Mouse (Mus musculus) megakaryocyte-erythroid progenitor cell, adult 5-6 weeks (primary cell): ENCODE data around the gene Spata31d1b. TPM values are rescaled to one million over a fixed set of nuclear protein-coding genes. Genes with fewer than 3 reads are reported as not detected.
"Not testable (repeated sequence)": the region's sequence is repeated elsewhere in the genome, so short reads cannot be mapped to it uniquely, and the experiment has no call there.

Source experiments
- ATAC-seq: replicated peaks from 2 replicates; pipeline ENCODE4 v1.8.0; 2016; ENCODE audit warnings: mild to moderate bottlenecking, inconsistent platforms; ENCODE audit not compliant: severe bottlenecking, poor library complexity, low FRiP score, low TSS enrichment
- total RNA-seq, 2 experiments: library from RNA; stranded (forward) in 1 of 2; stranded (reverse) in 1 of 2; fragments of 200-1000, 215-1000 nt in 1 of 2; fragments of >200 nt in 1 of 2; fragmentation: Nextera tagmentation in 1 of 2; gene quantifications; 2 replicates each; pipeline ENCODE4 v1.2.3; 2014 to 2017

Spata31d1b gene
- total RNA-seq, 2 experiments from 2014 or later: not detected

- ATAC-seq: no peak
Observed at GRCm38 (mm10) chr13:59690576-59690975, 21.5 kb upstream of the Spata31d1b start.

DNA sequence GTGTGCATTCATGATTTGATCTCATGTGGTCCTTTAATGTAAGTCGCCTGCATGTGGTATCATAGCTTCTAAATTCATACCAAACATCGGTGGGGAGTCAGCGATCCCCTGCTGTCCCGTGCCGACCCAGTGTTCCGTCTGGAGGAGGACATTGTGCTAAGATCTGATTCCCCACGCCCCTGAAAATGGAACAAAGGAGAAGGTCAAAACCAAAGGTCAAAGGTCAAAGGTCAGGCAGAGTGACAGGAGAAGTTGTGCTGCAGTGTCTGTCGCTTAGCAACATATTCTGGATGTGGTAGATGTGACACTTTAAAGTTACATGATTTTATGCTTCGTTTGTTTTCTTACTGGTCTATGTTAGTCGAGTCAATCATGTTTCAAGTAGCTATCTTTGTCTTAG lies 20.6 kb upstream of the Spata31d1b start:
- ATAC-seq: no peak

- ATAC-seq: no peak
Observed at GRCm38 (mm10) chr13:59694008-59694407, 18.1 kb upstream of the Spata31d1b start, which contains the start of gene 4921517D22Rik. 4921517D22Rik (minus strand) TSS chr13:59694108.

DNA sequence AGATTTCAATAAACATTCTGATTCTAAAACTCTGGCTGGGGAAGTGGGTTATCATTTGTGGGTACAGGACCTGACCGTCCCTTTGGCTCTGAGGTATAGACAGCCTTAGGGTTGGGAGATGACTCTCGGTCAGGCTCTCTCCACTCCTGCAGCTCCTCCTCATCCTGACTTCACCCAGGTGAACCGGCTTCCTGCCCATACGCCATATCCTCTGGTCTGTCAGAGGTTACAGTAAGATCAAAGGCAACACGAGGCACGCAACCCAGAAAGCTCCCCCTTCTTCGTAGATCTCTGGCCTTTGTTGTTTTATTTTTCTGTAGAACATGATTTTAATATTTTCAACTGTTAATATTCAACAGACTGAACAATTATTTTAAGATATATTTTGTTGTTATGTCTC lies 16.3 kb upstream of the Spata31d1b start:
- ATAC-seq: no peak

DNA sequence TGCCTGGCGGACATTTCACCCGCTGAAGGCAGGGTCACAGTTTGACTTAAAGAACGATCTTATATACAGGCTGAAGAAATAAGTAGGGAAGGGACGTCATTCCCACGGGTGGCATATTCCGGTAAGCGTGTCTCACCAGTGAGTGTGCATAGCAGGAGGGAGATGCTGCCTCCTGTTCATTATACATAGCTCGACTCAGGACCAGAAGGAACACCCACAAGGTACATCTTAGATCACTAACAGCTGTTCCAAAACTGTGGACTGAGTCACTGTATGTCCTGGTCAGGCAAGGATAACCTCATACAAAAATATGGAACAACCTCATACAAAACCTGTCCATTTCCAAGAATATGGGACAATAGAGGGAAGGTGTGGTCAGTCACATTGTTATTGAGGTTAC lies 13.0 kb upstream of the Spata31d1b start:
- no peak for ATAC-seq

- ATAC-seq: not testable (repeated sequence)
Observed at GRCm38 (mm10) chr13:59700137-59700536, 11.9 kb upstream of the Spata31d1b start.

DNA sequence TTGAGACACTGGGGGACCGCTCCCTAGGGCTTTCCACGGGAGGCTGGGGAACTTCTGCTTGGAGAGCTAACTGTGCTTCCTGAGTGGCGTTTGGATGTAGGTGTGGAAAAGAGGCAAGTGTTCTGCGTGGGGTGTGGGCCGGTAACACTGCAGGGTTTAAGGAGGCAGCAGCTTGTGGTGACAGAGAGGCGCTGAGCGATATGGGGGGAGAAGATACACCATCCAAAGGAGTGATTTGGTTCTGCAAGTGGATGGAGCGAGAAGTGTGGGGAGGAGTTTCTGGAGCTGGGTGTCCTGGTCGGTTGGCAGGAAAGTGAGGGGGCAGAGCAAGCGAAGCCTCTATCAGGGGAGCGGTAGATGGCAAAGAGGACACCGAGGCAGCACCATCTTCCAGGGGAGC lies 8.6 kb upstream of the Spata31d1b start:
- ATAC-seq: no peak

GRCm38 (mm10) chr13:59704562-59704961 lies 7.5 kb upstream of the Spata31d1b start:
- no peak for ATAC-seq

- ATAC-seq: no peak
Observed at GRCm38 (mm10) chr13:59710230-59710629, 1.9 kb upstream of the Spata31d1b start, which contains the start of gene Spata31d1a. Spata31d1a (minus strand) TSS chr13:59710330.

- no peak for ATAC-seq
Observed at GRCm38 (mm10) chr13:59713710-59714109, 1.6 kb downstream of the Spata31d1b start.

GRCm38 (mm10) chr13:59718857-59719440 lies 6.9 kb downstream of the Spata31d1b start:
- ATAC-seq: peak; percentile 40; the same call in 1 of the 2 replicates

DNA sequence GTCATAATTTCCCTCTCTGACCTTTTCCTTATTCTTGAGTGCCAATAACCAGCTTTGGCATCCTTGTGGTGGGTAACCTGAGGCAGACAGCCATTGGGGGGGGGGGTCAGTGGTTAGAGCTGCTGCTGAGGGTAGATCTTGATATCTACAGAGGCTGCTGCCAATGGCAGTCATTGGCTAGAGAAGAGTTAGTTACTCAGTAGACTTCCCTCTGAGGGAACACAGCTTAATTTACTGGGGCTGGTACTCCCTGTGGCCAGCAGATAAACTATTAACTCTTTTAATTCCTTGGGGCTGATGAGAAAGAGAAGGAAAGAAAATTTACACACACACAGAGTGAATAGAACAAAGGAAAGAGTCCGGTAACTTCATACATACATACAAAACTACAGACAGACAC lies 7.4 kb downstream of the Spata31d1b start:
- peak; percentile 74 for ATAC-seq

- ATAC-seq: not testable (repeated sequence)
Observed at GRCm38 (mm10) chr13:59722089-59722488, 10.0 kb downstream of the Spata31d1b start.

- no peak for ATAC-seq
Observed at GRCm38 (mm10) chr13:59726139-59726867, 14.2 kb downstream of the Spata31d1b start.

DNA sequence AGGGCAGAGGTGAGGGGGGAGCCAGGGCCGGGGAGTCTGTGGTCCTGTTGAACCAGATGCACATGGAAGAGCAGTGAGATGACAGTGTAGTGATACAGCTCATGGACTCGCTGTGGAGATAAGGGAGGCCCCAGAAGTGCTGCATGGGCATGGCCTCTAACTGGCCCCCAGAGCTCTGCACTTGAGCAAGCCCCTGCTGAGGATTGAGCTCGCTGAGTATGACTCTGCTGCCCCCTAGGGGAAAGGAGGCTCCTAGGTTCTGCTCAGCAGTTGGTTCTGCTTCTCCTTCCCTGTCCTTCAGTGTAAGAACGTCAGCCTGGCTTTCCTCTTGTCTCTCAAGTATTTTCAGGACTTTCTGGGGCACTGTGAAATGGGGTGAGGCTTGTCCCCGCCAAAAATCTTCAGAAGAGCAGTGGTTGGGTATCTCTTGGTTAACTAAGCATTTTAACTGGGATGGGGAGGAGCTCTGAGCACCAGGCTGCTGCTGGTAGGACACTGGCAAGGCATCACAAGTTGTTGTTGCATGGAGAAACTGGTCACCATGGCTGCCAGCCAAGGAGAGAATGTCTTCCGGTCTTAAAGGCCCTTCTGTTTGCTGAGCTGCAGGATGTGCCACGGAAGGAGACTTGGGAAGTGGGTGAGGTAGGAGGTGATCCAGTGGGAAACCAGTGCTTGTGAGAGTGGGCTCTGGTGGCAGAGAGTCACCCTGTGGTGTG lies 16.5 kb downstream of the Spata31d1b start:
- peak; percentile 88 for ATAC-seq

GRCm38 (mm10) chr13:59731652-59732051 lies 19.6 kb downstream of the Spata31d1b start, which contains the start of gene Spata31d1d:
Spata31d1d (minus strand) TSS chr13:59731752.
- no peak for ATAC-seq

DNA sequence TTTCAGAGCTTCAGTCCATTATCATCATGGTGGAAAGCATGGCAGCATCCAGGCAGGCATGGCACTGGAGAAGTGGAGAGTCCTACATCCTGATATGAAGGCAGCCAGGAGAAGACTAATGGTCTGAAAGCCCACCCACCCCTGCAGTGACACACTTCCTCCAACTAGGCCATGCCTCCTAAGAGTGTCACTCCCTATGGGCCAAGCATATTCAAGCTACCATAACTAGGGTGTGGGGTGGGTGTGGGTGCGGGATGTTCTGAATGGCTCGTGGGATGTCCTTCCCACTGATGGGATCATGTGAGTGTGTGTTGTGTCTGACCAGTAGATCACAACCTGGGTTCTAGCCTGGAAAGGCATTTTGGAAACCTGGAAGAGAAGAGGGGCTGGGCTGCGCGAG lies 21.9 kb downstream of the Spata31d1b start:
- ATAC-seq: no peak

GRCm38 (mm10) chr13:59734347-59734746 lies 22.3 kb downstream of the Spata31d1b start:
- not testable (repeated sequence) for ATAC-seq

GRCm38 (mm10) chr13:59735190-59735589 lies 23.1 kb downstream of the Spata31d1b start:
- ATAC-seq: peak; percentile 48

- peak; percentile 75 for ATAC-seq
Observed at GRCm38 (mm10) chr13:59738455-59738854, 26.4 kb downstream of the Spata31d1b start.
